Mouse (Mus musculus): Measurements from ENCODE around the gene Taok3. TPM values are rescaled to one million over a fixed set of nuclear protein-coding genes. Genes with fewer than 3 reads are reported as not detected.

The Taok3 gene
- polyA plus RNA-seq, 1 experiment from 2014 or later: 40.4 TPM

GRCm38 (mm10) chr5:117271945-117272344 is 152.0 kb downstream of the Taok3 start:
- H3K4me2 ChIP-seq (replicated peaks; ENCODE audit: low read depth): no peak overlapping the region
- peaks cover 18% of the 10 kb centered on the region; the same call in 1 of the 2 replicates for H3K36me3 ChIP-seq (ENCODE audit: control insufficient read depth, insufficient read depth)
- no peaks in the 10 kb centered on the region for H3K27me3 ChIP-seq (replicated peaks; ENCODE audit: control insufficient read depth, insufficient read depth, low read length)
- WGBS: 93% methylated on average over 14 of the region's 14 CpGs
- ATAC-seq: no peak
- no peak overlapping the region for H3K9ac ChIP-seq (ENCODE audit: low read depth, low read length)
- no peaks in the 10 kb centered on the region for H3K9me3 ChIP-seq (ENCODE audit: control insufficient read depth)
- H3K4me3 ChIP-seq (ENCODE audit: low read depth, low read length): no peak overlapping the region
- no peak overlapping the region for H3K27ac ChIP-seq (ENCODE audit: low read depth, low read length)
- no peak for TF ChIP-seq CTCF (IDR thresholded peaks at IDR 0.05; ENCODE audit: low read depth)
- H3K4me1 ChIP-seq (replicated peaks; ENCODE audit: control insufficient read depth, insufficient read depth, low read length): no peaks in the 10 kb centered on the region

- no peak overlapping the region for H3K4me3 ChIP-seq (ENCODE audit: low read depth, low read length)
- no peaks in the 10 kb centered on the region for H3K9me3 ChIP-seq (ENCODE audit: control insufficient read depth)
- peaks cover 16% of the 10 kb centered on the region; the same call in 1 of the 2 replicates for H3K36me3 ChIP-seq (ENCODE audit: control insufficient read depth, insufficient read depth)
- H3K4me1 ChIP-seq (replicated peaks; ENCODE audit: control insufficient read depth, insufficient read depth, low read length): no peaks in the 10 kb centered on the region
- ATAC-seq: no peak
- peak; percentile 56 for TF ChIP-seq CTCF (IDR thresholded peaks at IDR 0.05; ENCODE audit: low read depth)
- 60% methylated on average over 5 of the region's 5 CpGs for WGBS
- no peak overlapping the region for H3K9ac ChIP-seq (ENCODE audit: low read depth, low read length)
- H3K27ac ChIP-seq (ENCODE audit: low read depth, low read length): no peak overlapping the region
- no peaks in the 10 kb centered on the region for H3K27me3 ChIP-seq (replicated peaks; ENCODE audit: control insufficient read depth, insufficient read depth, low read length)
- H3K4me2 ChIP-seq (replicated peaks; ENCODE audit: low read depth): no peak overlapping the region
Measured at GRCm38 (mm10) chr5:117274817-117275216, 154.9 kb downstream of the Taok3 start.

DNA sequence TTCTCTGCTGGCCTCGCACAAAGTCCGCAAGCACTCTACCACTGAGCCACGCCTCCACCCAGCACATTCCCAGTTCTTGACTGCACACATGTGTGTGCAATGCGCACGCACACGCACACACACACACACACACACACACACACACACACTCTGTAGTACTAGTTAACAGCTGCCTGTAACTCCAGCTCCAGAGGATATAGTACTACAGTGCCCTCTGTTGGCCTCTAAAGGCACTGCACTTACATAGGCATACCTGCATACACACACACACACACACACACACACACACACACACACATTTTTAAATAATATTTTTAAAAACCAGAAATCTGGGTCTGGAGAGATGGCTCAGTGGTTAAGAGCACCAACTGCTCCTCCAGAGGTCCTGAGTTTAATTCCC is 157.9 kb downstream of the Taok3 start:
- 97% methylated on average over 6 of the region's 6 CpGs for WGBS
- H3K36me3 ChIP-seq (ENCODE audit: control insufficient read depth, insufficient read depth): peaks cover 13% of the 10 kb centered on the region; the same call in 1 of the 2 replicates
- H3K9me3 ChIP-seq (ENCODE audit: control insufficient read depth): no peaks in the 10 kb centered on the region
- H3K27ac ChIP-seq (ENCODE audit: low read depth, low read length): no peak overlapping the region
- no peak for ATAC-seq
- no peaks in the 10 kb centered on the region for H3K4me1 ChIP-seq (replicated peaks; ENCODE audit: control insufficient read depth, insufficient read depth, low read length)
- H3K4me2 ChIP-seq (replicated peaks; ENCODE audit: low read depth): no peak overlapping the region
- no peak overlapping the region for H3K4me3 ChIP-seq (ENCODE audit: low read depth, low read length)
- no peaks in the 10 kb centered on the region for H3K27me3 ChIP-seq (replicated peaks; ENCODE audit: control insufficient read depth, insufficient read depth, low read length)
- no peak overlapping the region for H3K9ac ChIP-seq (ENCODE audit: low read depth, low read length)
- peak; percentile 46 for TF ChIP-seq CTCF (IDR thresholded peaks at IDR 0.05; ENCODE audit: low read depth)

DNA sequence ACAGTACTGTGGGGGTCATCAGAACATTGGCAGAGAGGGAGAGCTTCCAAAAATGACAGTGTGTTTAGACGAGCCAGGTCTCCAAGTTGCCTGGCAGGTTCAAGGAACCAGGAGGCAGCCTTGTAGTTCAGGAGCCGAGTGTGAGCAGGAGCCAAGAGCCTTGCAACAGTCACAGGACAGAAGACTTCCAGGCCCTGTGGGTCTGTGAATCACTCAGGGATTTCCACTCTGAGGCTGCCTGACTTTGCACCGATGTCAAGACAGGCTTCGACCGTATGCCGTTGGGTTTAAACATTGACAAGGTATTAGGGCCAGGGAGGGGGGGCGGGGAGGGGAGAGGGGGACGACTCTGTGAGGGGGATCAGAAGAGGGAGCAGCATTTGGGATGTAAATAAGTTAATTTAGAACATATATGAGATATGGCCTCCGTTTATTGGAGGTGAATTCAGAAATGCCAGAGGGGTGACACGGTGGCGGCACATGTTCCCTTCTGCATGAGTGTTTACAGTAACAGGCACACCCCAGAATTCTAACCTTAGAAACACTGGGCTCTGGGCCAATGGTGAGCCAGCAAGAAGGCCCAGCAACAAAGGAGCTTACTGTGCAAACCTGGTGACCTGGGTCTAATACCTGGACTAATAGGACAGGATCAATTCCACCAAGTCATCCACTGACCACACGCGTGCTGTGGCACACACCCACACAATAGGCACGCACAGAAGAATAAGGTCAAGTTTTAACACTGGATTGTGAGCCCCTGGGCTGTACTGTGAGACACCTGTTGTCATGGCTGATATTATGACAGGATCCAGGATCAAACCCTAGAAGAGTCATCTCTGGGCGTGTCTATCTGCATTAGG is 159.1 kb downstream of the Taok3 start:
- peak overlapping the region; percentile 30 for H3K27ac ChIP-seq (ENCODE audit: low read depth, low read length)
- no peak overlapping the region for H3K9ac ChIP-seq (ENCODE audit: low read depth, low read length)
- WGBS: 48% methylated on average over 15 of the region's 15 CpGs
- H3K4me1 ChIP-seq (replicated peaks; ENCODE audit: control insufficient read depth, insufficient read depth, low read length): no peaks in the 10 kb centered on the region
- peak; percentile 81 for ATAC-seq
- H3K4me2 ChIP-seq (replicated peaks; ENCODE audit: low read depth): 0 out of 2 replicates have a peak overlapping the region, but pooled peaks have one; percentile 3
- H3K9me3 ChIP-seq (ENCODE audit: control insufficient read depth): no peaks in the 10 kb centered on the region
- H3K36me3 ChIP-seq (ENCODE audit: control insufficient read depth, insufficient read depth): peaks cover 11% of the 10 kb centered on the region; the same call in 1 of the 2 replicates
- no peaks in the 10 kb centered on the region for H3K27me3 ChIP-seq (replicated peaks; ENCODE audit: control insufficient read depth, insufficient read depth, low read length)
- H3K4me3 ChIP-seq (ENCODE audit: low read depth, low read length): no peak overlapping the region
- TF ChIP-seq CTCF (IDR thresholded peaks at IDR 0.05; ENCODE audit: low read depth): no peak

DNA sequence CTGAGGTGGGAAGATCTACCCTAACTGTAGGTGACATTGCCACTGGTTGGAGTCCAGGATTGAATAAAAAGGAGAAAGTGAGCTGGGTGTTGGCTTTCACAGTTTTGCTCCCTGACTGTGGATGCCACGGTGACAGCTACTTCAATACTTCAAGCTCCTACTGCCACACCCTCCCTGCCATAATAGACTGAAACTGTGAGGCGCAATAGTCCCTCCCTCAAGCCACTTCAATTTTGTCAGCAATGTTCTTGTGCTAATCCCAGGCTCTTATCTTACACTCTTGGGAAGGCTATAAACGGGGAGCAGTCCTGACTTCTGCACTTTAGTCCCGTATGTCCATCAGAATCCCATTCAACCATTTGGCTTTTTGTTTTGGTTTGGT is 159.7 kb downstream of the Taok3 start:
- Histone ChIP-seq H3K4me2 (replicated peaks; ENCODE audit: low read depth) (no peak overlapping the region), H3K27ac (ENCODE audit: low read depth, low read length) (peak overlapping the region; percentile 17; the same call in 1 of the 2 replicates), H3K9ac (ENCODE audit: low read depth, low read length) (no peak overlapping the region), H3K9me3 (ENCODE audit: control insufficient read depth) (no peaks in the 10 kb centered on the region), H3K4me3 (ENCODE audit: low read depth, low read length) (no peak overlapping the region), H3K36me3 (ENCODE audit: control insufficient read depth, insufficient read depth) (peaks cover 14% of the 10 kb centered on the region; the same call in 1 of the 2 replicates), H3K4me1 (replicated peaks; ENCODE audit: control insufficient read depth, insufficient read depth, low read length) (no peaks in the 10 kb centered on the region), H3K27me3 (replicated peaks; ENCODE audit: control insufficient read depth, insufficient read depth, low read length) (no peaks in the 10 kb centered on the region)
- TF ChIP-seq CTCF (IDR thresholded peaks at IDR 0.05; ENCODE audit: low read depth): no peak
- 31% methylated on average over 4 of the region's 4 CpGs for WGBS
- ATAC-seq: peak; percentile 54

DNA sequence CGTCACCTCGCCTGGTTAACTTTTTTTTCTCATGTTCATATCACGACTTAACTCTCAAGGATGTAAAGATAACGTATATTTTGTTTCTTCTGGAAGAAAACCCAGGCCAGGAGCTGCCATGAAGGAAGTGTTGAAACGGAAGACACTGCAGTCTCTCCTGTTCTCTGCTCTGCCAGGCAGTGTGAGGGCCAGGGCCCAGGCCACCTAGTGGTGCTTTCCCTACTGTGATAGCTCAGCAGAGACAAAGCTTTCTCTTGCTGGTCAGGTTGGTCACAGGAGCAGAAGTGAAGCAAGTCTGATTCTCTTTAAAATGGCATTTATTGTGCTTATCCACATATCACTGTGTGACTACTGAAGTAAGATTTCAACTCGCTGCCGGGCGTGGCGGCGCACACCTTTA is 161.6 kb downstream of the Taok3 start:
- H3K27me3 ChIP-seq (replicated peaks; ENCODE audit: control insufficient read depth, insufficient read depth, low read length): no peaks in the 10 kb centered on the region
- peak; percentile 61 for TF ChIP-seq CTCF (IDR thresholded peaks at IDR 0.05; ENCODE audit: low read depth)
- no peaks in the 10 kb centered on the region for H3K9me3 ChIP-seq (ENCODE audit: control insufficient read depth)
- no peak for ATAC-seq
- H3K27ac ChIP-seq (ENCODE audit: low read depth, low read length): no peak overlapping the region; the same call in 1 of the 2 replicates
- no peaks in the 10 kb centered on the region for H3K4me1 ChIP-seq (replicated peaks; ENCODE audit: control insufficient read depth, insufficient read depth, low read length)
- H3K36me3 ChIP-seq (ENCODE audit: control insufficient read depth, insufficient read depth): peaks cover 18% of the 10 kb centered on the region; the same call in 1 of the 2 replicates
- WGBS: 79% methylated on average over 10 of the region's 10 CpGs
- no peak overlapping the region for H3K4me3 ChIP-seq (ENCODE audit: low read depth, low read length)
- no peak overlapping the region for H3K9ac ChIP-seq (ENCODE audit: low read depth, low read length)
- no peak overlapping the region for H3K4me2 ChIP-seq (replicated peaks; ENCODE audit: low read depth)
